Mouse (Mus musculus) bone marrow macrophage, adult 2 months (primary cell): ENCODE measurements around the gene Fgfr2.

Source experiments
- CTCF ChIP-seq: IDR thresholded peaks from 2 replicates; pipeline ENCODE4 v1.5.1; 2012; ENCODE audit warnings: low read depth, mild to moderate bottlenecking, low read length, moderate library complexity
- POLR2A ChIP-seq: IDR thresholded peaks from 2 replicates; pipeline ENCODE4 v1.6.1; 2012; ENCODE audit warnings: mild to moderate bottlenecking, low read depth, low read length, borderline replicate concordance

GRCm38 (mm10) chr7:132949968-132950367, 173.2 kb downstream of the Fgfr2 start:
- TF ChIP-seq POLR2A (no peak), CTCF (no peak)
